Mouse (Mus musculus) embryo, embryonic 10 days (tissue): Measurements from ENCODE around the gene 4933430I17Rik.
"Not testable (repeated sequence)": the region's sequence is repeated elsewhere in the genome, so short reads cannot be mapped to it uniquely, and the experiment has no call there.

Source experiments
- DNase-seq: peaks from one replicate; pipeline ENCODE4 v3.0.0-alpha.2; 2015; ENCODE audit warnings: low spot score

The 4933430I17Rik gene

GRCm38 (mm10) chr4:62544801-62545200 lies 19.6 kb downstream of the 4933430I17Rik start:
- no peak for DNase-seq

DNA sequence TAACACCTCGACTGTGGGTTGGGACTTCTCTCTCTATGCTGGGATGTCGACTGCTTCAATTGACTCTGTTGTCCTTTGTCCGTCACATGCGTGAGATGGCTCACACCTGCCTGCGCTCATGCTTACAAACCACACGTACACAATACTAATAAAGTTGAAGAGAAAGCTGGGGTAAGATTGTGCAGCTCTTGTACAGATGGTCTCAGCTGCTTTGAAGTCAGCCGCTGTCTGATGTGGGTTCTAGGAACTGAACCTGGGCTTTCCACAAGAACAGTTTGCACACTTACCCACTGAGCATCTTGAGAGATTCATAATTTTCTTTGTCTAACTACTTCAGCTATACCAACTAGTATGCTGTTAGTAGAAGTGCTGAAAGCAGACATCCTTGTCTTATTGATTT lies 26.8 kb downstream of the 4933430I17Rik start:
- DNase-seq, result no peak

DNA sequence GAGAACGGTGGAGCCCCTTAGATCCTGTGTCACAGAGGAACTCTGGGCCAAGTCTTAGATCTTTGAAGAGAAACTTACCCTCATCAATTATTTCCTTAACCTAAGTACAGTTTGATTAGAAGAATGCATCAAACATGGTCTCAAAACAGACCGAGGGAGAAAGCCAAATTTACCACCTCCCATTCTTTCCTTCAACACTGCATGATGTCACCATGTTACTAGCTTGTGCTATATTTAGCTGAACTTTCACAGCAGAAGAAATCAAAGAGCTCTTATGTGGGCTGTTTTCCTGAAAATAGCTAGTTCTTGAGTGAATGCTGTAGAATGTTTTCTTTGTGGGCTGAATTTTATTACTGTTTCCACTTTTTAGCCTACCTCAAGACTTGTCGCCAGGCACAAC lies 32.3 kb downstream of the 4933430I17Rik start:
- DNase-seq, result no peak

GRCm38 (mm10) chr4:62559797-62560329 lies 34.7 kb downstream of the 4933430I17Rik start, which contains the start of gene Rgs3:
Gene Rgs3 (plus strand): TSS chr4:62559847.
- no peak for DNase-seq

DNA sequence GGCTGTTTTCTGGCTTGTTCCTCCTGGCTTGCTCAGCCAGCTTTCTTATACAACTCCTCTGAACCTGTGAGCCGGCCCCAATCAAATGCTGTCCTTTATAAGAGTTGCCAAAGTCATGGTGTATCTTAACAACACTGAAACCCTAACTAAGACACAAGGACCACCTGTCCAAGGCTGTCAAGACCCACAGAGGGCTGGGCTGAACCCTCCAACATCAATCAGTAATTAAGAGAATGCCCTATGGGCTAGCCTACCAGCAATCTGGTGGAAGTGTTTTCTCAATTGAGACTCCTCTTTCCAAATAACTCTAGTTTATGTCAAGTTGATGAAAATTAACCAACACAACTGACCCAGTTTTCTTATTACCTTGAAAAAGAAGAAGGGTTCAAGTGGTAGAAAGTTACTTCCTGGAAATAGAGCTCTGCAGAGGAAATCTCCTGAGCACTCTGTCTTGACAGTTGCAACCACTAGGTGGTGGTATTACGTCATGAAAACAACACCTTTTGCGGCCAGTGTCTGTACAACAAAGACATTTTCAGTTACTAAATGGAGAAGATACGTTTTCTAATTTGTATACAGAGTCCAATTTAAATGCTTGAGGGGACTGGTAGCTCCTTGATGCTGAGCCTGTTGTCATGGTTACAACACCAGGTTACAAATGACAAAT lies 35.9 kb downstream of the 4933430I17Rik start:
- DNase-seq, result peak; percentile 90

DNA sequence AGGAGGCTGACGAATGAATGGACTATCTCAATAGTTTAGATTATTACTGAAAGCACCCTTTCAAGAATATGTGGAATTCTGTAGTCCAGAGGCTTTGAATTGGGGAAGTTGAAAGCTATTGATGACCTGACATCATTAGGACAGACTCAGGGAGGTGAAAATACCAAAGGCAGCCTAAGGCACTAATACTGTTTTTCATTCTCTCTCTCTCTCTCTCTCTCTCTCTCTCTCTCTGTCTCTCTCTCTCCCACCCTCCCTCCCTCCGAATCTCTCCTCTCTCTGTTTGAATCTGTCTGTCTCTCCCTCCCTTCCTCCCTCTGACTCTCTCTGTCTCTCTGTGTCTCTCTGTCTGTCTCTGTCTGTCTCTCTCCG lies 36.4 kb downstream of the 4933430I17Rik start:
- DNase-seq, result no peak

DNA sequence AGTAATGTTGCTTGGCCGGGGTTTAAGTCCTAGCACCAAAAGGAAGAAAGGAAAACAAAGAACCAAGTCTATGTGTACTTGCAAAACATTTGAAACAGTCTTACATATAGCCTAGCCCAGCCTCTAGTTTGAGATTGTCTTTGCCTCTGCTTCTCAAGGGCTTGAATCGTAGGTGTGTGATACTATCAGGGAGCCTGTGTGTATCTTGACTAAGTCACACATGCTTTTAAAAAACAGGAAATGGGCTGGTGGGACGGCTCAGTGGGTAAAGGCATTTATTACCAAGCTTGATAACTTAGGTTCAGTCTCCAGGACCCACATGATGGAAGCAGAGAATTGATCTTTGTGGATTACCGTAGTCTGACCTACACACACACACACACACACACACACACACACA lies 36.8 kb downstream of the 4933430I17Rik start:
- no peak for DNase-seq

GRCm38 (mm10) chr4:62566530-62566929 lies 41.4 kb downstream of the 4933430I17Rik start:
- DNase-seq, result peak; percentile 13

DNA sequence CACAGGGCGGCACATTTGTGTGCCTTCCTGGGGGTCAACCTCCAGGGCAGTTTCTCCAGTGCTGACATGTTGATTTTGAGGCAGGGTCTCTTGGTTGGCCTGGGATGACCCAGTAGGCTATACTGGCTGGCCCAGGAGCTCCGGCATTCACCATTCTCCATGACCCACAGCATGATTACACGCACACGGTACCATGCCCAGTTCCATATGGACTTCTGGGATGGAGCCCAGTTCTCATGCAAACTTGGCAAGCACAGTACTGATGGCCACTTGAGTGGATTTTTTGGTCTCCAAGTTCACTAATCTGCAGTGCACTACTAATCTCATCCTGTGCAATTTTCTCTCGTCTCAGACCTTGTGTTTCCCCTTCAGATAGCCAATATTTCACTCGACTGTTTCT lies 42.5 kb downstream of the 4933430I17Rik start:
- no peak for DNase-seq

DNA sequence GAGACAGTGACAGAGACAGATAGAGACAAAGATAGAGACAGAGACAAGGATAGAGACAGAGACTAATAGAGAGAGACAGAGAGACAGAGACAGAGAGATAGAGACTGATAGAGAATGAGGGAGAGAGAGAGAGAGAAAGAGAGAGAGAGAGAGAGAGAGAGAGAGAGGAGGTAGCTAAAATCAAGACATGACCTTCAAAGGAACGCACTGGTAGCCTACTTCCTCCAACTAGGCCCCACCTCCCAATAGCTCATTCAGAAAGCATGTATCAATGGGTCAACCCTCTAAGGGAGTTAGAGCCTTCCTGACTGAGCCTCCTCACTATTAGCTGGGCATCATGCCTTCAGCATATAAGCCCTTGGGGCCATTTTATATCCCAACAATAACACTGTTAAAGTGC lies 43.2 kb downstream of the 4933430I17Rik start:
- DNase-seq, result no peak

DNA sequence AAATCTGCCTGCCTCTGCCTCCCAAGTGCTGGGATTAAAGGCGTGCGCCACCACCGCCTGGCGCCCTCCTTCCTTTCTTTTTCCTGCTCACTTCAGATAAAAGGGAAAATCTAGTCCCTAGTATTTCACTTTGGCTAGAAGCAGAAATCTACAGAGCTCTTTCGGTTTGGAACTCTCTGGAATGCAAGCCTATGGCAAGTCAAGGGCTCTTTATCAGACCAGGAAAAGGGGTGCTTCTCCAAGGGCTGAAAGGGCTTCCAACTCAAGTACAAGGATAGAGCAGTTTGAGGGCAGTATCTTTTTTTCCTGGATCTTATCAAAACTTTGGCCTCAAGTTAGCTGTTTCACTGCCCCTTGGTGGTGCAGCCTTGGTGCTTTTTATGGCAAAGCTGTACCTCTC lies 44.4 kb downstream of the 4933430I17Rik start:
- DNase-seq, result no peak

GRCm38 (mm10) chr4:62570029-62570428 lies 44.9 kb downstream of the 4933430I17Rik start:
- peak; percentile 14 for DNase-seq

DNA sequence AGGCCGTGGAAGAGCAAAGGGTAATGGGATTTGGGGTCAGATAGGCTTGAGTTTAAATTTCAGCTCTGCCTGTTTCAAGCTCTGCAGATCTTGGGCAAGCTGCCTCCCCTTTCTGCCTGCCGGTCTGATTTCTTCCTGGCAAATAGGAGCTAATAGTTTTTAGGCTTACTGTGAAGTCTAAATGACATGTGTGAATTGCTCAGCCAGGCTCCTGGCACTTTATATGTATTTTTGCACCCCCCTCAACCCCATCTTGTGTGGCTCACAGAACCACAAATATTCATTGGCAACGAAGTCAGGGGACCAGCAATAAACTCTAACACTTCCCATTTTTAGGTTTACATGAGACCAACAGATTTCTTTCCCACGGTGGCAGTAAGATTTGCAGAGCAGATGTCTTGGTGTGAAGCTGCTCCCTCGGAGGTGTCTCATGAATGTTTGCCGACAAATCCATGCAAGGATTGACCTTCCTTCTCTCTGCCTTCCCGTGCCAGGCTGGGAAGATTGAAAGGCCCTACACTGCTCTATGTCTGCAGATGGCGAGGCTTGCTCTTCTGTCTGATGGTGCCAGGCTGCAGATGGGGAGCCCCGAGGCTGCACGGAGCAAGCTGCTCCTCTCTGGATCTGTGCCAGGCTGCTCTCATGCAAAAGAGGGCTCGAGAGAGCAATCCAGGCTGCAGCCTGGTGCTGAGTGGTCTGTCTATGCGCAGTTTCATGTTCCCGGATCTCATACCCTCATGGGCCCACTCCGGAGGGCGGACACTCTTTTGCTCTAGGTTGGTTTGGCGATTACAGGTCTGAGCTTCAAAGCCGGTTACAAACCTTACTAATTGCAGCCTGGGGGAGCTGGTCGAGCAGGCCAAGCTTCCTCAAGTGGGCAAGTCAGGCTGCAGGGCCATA lies 57.4 kb downstream of the 4933430I17Rik start:
- no peak for DNase-seq

DNA sequence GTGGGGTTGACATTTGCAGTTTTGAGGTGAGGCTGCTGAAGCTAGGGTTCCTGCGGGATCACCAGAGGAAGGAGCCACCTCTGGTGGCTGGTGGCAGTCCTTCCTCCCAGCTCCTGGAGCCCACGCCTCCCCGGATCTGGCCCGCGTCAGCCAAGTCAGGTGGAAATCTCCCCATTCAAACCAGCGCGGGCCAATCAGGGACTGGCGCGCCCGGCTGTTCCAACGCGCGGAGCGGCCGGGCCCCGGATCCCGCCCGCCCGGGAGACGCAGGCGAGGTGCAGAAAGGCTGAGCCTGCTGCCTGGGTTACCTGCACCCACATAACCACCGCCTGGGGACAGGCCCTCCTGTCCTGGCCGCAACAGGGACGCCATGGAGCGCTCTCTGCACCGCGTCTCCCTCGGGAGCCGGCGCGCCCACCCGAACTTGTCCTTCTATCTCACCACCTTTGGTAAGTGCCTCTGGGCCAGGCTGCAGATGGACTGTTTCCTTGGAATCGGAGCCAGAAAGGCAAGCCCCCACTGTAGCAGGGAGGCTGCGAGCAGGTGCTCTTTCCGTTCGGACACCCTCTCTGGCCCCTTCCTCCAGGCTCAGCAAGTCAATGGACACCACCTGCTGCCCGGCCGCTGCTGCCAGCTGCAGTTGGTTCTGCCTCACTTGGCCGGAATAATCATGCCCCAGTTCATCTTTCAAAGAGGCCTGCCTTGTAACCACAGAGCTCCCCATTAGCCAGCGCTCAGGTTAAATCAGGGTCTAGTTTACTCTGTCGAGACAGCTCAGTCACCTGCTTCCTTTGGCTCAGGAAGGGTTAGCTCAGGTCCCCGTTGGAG lies 58.3 kb downstream of the 4933430I17Rik start:
- DNase-seq, result peak; percentile 74

DNA sequence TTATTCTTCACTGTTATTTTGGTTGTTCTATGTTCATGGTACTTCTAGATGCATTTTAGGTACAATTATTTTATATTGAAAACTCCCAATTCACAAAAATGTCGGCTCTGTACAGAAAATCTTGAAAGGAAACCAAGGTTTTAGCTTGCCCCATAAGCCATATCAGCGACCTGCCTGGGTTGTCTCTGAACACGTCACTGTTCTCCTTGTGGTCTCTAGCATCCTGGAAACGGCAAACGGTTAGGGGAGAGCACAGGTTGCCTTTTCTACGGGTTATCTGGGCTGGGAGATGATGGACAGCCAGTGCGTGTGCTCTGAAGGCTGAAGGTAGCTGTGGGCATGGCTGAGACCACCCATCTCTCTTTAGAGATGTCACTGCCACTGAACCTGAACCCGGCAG lies 61.9 kb downstream of the 4933430I17Rik start:
- no peak for DNase-seq

DNA sequence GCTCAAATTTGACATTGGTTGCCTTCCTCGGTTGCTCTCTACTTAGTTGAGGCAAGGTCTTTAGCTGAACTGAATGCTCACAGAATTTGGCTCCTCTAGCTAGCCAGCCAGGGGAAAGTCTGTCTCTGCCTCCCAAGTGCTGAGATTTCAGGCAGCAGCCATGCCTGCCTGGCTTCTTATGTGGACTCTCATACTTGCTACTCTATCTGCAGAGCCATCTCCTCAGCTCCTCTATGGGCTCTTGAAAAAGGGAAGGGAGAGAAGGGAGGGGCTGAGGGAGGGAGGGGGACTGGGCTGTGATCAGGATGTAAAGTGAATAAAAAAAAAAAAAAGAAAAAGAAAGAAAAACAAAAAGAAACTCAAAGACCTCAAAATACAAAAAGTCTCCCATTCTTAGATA lies 65.7 kb downstream of the 4933430I17Rik start:
- DNase-seq, result peak; percentile 19

DNA sequence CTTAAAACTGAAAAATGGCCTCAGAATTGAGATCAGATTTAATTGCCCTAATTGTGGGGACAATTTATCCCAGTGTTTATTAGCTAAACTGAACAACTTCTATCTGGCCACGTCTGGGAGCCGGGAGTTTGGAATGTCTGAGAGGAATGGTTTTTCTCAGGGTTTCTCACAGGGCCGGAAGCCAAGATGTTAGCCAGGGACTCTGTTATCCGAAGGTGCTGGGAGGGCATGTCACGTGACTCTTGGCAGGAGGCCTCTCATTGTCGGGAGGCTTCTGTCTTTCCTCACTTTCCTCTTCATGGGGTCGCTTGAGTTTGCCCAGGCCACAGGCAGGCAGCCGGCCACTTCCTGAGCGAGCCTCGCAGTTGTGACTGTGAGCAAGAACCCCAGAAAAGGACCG lies 66.2 kb downstream of the 4933430I17Rik start:
- peak; percentile 77 for DNase-seq

GRCm38 (mm10) chr4:62593546-62594240 lies 68.5 kb downstream of the 4933430I17Rik start:
- DNase-seq, result not testable (repeated sequence)

DNA sequence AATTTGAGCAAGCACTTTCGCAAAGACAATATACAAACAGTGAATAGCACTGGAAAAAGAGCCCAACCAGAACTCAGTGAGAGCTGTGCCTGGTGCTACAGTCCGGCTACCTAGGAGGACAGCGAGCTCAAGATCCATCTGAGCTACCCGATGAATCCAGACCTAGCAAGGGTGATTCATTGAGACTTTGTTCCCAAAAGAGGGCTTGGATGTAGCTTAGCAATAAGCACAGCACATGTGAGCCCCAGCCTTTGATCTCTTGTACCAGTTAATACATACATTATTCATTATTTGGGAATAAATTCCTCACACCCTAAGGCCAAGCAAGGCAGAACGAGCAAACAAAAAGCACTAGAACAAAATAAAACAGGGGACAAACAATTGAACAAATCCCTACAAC lies 69.3 kb downstream of the 4933430I17Rik start:
- no peak for DNase-seq

DNA sequence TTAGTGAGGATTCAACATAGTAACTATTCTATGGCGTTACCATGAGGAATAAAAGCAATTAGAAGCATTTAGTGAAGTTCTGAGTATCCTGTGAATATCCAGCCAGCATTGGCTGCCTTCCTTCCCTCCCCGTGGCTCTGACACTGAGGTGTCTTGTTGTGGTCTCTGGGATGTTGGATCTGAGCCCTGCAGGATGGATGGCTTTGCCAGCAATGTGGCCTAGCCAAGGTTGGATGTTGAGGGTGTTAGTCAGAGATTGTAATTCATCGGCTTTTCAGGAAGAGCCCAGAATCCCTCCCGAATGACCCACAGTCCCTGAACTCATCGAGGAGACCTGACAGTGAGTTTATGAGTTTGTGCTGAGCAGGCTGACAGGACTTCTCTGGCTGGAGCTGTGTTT lies 70.9 kb downstream of the 4933430I17Rik start:
- no peak for DNase-seq
